Mouse (Mus musculus): ENCODE measurements at regions not wholly inside any gene's neighbourhood (a gene's known extent, or its start where the extent isn't known, plus 50 kb on each side); places are given as distances from the start of the nearest gene placed in this dataset.

DNA sequence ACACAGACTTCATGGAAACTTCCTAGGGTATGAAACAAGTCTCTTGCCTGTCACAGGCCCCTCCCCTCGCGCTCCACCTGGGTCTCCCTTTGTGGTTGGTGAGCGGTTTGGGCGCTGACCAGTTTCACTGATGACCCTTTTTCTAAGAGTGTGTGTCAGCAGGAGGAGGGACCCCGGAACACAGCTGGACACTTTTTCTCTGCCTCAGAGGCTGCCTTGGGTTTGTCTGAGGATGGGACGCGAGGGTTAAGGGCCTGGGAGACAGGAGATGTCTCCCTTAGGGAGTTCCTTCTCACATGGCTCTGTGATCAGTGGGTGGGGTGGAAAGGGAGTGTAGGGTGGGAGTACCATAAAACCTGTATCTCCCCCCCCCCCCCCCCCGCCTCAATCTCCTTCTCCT is 115.8 kb upstream of the Haao start:
- no peak for DNase-seq

GRCm38 (mm10) chr17:83962841-83963240 is 115.1 kb upstream of the Haao start:
- no peak for DNase-seq

DNA sequence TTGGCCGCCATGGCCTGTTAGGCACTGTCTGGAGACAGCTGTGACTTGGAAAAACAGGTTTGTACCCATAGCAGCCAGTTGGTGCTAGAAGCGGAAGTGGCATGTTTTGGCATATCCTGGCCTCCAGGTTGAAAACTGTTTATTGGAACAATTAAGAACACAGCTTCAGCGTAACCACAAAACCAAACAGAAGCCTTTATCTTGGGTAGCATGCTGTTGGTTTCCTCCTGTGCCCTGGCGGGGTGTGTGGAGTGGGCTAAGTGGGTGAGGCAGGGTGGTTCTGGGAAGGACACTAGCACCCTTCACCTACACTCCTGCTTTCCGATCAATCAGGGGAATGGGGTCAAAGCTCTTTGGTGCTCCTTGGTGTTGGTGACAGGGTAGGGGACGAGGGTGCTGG is 114.4 kb upstream of the Haao start:
- DNase-seq: no peak

GRCm38 (mm10) chr17:83960821-83961220 is 113.1 kb upstream of the Haao start:
- DNase-seq: no peak

- DNase-seq: no peak
These were observed 112.4 kb upstream of the Haao start for GRCm38 (mm10) chr17:83960158-83960557.

DNA sequence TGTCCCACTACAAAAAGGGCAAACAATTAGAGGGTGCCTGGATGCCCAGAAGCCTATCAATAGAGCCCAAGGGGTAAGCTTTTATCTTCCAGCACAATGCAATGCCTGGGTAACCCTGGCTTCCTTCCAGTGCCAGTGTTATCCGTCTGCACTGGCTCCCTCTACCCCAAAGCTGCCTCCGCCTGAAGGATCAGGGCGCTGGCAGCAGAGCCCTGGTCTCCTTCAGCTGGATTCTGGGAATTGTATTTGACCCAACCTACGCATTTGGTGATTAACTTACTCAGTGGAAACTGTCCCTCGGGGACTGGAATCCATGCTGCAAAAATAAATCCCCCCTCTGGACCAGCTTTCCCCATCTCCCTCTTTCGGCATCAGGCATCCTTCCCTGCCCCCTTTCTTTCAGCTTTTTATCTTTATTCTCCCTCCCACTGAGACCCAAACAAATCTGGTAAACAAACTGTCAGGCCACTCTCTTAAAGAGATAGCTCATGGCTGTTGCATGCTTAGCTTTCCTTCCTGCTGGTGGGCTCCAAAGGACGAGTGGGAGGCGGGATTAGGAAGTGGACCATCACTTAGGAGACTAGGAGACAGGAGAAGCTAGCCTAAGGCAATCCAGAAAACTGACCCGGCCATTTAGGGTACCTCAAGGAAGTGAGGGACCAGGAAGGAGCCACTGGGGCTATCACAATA is 111.5 kb upstream of the Haao start:
- no peak for DNase-seq

DNA sequence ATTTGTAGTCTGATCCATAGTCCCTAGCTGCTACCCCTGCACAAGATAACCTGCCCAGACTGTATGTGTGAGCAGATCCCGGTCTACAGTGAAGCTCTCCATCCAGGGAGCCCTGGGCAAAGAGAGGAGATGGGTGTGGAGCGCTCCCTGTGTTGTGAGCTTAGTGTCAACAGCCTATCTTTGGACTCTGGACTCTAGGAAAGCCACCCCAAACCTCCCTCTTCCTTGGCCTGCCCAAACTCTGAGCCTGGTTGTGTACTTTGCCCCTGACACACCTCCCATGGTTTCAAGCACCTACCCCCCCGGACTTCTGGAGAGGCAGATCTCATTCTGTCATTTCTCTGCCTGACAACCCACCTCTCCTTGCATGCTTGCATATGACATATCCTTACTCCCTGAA is 110.9 kb upstream of the Haao start:
- no peak for DNase-seq

- DNase-seq: no peak
These were observed 110.1 kb upstream of the Haao start for GRCm38 (mm10) chr17:83957661-83958540.

GRCm38 (mm10) chr17:83956821-83957565 is 109.2 kb upstream of the Haao start:
- DNase-seq: no peak

GRCm38 (mm10) chr17:83955978-83956377 is 108.2 kb upstream of the Haao start:
- no peak for DNase-seq

DNA sequence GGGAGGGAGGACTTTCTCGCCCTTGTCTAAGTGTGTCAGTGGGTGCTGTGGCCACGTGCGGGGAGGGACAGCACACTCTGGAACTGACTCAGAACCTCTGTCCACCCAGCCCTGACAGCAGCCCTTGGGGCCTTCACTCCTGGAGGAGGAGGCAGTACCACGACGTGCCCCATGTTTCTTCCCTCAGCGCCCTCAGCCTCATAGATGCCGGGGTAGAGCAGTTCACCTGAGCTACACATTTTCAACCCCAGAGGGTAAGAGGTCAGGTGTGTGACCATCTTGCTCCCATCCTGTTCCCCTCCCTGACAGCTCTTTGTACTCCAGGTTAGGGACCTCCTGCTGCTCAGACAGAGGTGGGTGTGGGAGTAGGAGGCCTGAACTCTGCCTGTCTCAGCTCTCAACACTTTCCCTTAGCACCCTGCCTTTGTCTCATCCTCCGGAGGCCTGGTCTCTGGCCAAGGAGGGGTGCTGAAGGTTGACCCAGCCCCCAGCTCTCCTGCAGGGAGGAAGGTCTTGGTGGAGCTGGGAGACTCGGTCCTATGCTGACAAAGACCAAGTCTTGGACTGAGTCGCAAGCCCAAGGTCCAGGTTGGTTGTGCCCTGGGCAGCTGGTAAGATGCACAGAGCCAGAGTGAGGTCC is 107.4 kb upstream of the Haao start:
- DNase-seq: no peak

- DNase-seq: peak; percentile 54
These were observed 106.7 kb upstream of the Haao start for GRCm38 (mm10) chr17:83954291-83955057.

- no peak for DNase-seq
These were observed 105.9 kb upstream of the Haao start for GRCm38 (mm10) chr17:83953656-83954055.

DNA sequence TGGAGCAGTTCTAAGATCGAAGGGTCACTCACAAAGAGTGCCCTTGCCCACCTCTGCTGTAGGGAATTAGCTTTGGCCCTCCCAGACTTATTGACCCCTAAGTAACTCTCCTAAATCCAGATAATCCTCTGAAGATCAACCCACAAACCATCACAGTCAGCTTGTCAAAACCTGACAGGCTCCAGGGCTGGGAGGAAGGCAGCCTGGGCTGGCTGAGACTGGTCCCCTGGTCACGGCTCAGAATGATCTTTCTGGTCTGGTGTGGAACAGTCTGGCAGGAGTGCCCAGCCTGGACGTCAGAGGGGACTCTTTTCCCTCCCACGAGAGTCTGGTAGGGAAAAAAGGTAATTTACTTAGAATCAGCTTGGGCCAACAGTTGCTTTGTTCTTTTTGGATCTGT is 99.0 kb upstream of the Haao start:
- DNase-seq: no peak

DNA sequence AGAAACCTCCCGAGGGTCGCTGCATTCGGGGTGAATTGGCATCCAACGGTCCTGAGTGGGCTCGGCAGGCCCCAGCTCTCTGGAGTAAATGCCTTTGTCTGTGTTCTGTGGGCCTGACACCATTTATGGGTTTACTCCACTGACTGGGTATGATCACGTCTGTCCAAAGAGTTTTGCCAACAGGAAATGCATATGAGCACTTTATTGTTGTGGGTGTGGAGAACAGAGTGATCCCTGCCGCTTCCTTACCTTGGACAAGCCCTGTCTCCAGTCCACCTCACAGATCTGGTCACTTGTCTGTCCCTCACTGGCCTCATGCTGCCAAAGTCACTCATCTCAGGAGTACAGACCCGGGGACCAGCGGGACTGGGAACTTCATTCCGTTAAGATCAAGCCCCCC is 91.6 kb upstream of the Haao start:
- no peak for DNase-seq

DNA sequence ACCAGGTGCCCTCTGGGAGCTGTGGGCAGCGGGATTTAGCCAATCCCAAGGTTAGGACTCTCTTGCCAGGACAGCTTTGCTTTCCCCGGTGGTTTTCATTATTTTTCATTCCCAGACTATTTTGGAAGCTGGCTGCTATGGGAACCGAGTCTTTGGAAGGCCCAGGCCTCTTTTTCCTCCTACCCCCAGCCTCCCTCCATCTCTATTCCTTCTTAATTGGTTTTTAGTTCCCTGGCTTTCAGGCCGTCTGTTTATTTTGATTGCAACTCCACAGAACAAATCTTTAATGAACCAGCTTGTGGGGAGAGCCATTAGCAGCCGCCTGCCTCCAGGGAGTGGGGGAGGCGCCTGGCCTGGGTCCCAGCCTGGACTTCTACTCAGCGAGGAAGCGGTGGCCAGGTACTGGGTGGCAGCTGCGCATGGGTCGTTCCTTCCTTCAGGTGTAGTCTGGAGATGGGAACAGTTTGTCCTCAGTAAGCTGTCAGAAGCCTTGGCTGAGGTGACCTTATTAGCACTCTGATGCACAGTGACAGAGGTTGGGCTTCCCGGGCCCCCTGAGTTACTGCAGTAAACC is 91.0 kb upstream of the Haao start:
- peak; percentile 82 for DNase-seq

DNA sequence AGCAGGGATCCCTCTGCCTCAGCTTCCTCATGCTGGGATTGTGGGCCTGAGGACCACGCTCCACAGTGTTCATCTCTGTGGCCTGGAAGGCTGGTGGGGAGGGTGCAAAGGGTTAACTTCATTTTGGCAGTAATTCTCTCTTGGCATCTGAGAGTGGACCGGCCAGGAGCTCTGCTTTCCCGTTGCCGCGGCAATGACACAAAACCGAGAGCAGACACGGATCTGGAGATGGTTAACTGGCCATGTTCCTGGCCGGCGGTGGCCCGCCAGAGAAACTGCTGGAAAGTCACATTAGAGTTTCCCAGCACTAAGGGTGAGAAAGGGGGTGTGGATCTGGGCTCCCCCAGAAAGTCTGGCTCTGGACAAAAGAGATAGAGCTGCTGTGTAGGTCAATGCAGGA is 89.8 kb upstream of the Haao start:
- DNase-seq: peak; percentile 46

DNA sequence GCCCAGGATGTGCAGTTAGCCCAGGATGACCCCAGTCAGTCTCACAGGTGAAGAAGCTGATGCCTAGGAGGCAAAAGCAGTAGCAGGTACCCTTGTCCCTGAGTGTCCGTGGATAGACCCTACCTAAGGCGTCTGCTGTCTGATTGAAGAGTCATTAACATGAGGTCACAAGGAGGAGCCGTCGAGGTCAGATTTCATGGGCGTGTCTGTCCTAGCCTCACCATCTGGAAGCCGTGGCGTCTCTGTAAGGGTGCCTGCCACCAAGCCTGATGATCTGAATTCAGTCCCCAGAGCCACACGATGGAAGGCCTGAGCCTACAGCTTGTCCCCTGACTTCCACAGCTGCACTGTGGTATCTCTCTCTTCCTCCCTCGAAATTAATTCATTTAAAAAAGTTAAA is 88.9 kb upstream of the Haao start:
- DNase-seq: no peak

DNA sequence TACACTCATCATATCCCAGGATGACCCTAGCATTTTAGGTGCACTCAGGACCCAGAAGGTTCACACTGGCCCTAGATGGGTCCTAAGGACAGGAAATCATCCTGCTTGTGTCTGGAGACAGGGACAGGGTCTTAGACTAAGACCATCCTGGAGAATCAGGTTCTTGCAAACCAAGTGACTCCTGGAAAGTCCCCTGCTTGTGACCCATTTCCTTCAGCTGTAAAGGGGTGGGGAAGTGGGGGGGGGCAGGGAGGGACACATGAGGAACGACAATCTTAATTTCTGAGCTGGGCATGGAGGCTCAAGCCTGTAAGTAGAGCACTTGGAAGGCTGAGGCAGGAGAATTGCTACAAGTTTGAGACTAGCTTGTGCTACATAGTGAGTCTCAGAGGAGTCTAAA is 88.2 kb upstream of the Haao start:
- DNase-seq: no peak

DNA sequence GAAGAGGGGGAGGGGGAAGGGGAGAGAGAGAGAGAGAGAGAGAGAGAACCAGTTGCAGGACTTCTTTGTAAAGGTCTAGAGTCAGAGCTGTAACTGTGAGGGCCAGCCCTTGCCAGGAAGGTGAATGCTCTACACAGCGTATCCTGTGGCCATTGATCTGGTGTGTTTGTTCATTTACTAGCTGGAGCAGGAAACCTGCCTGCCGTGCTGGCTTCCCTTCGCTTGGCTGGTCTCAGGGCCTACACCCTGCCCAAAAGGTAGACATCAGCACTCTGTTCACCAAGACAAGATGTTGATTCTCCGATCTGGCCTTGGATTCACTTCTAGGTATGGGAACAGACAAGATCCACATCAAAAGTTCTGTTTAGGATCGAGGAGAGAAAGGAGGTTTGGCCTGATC is 87.5 kb upstream of the Haao start:
- no peak for DNase-seq

DNA sequence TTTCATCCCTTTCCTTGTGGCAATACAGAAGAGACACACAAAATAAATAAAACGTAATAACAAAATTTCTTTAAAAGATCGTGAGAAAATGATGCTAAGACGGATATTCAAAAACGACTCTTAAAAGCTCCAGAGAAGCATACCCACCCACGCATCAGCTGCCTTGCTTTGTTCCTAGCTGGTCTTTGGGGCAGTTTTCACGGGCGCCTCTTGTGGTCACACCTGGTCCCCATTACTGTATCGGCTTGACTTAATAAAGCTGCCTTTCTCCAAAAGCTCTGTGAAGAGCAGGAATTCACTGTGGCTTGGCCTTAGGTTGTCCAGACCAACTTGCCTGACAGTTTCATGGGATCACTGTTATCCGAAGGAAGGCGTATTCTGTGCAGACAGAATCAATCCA is 86.0 kb upstream of the Haao start:
- DNase-seq: no peak

GRCm38 (mm10) chr17:83930401-83930800 is 82.6 kb upstream of the Haao start:
- no peak for DNase-seq

Data from adrenal gland, postnatal 10 days (tissue).